Mouse (Mus musculus): ENCODE data around the gene Snrpg.

Snrpg gene

GRCm38 (mm10) chr6:86398986-86399385 is 27.9 kb downstream of the Snrpg start:
- no peak for DNase-seq (ENCODE audit: low read depth, low spot score)

- no peak for DNase-seq (ENCODE audit: low read depth, low spot score)
These were observed 28.9 kb downstream of the Snrpg start for GRCm38 (mm10) chr6:86399995-86400394.

GRCm38 (mm10) chr6:86400972-86401371 is 29.9 kb downstream of the Snrpg start:
- peak; percentile 91 for DNase-seq (ENCODE audit: low read depth, low spot score)

GRCm38 (mm10) chr6:86402681-86403607 is 31.8 kb downstream of the Snrpg start:
- no peak for DNase-seq (ENCODE audit: low read depth, low spot score)

- DNase-seq (ENCODE audit: low read depth, low spot score): peak; percentile 85
These were observed 32.6 kb downstream of the Snrpg start for GRCm38 (mm10) chr6:86403728-86404099.

- DNase-seq (ENCODE audit: low read depth, low spot score): peak; percentile 99
These were observed 33.2 kb downstream of the Snrpg start, which contains the start of gene Tia1 for GRCm38 (mm10) chr6:86404100-86404861. Gene Tia1, plus strand, starts transcription at chr6:86404219.

- DNase-seq (ENCODE audit: low read depth, low spot score): peak; percentile 47
These were observed 33.9 kb downstream of the Snrpg start for GRCm38 (mm10) chr6:86404996-86405395.

GRCm38 (mm10) chr6:86406306-86406705 is 35.2 kb downstream of the Snrpg start:
- no peak for DNase-seq (ENCODE audit: low read depth, low spot score)

GRCm38 (mm10) chr6:86418711-86419110 is 47.6 kb downstream of the Snrpg start:
- no peak for DNase-seq (ENCODE audit: low read depth, low spot score)

GRCm38 (mm10) chr6:86419239-86419638 is 48.1 kb downstream of the Snrpg start:
- DNase-seq (ENCODE audit: low read depth, low spot score): no peak

- peak; percentile 82 for DNase-seq (ENCODE audit: low read depth, low spot score)
These were observed 49.4 kb downstream of the Snrpg start for GRCm38 (mm10) chr6:86420491-86420890.

GRCm38 (mm10) chr6:86426358-86426757 is 55.3 kb downstream of the Snrpg start, which contains the start of gene Gm44790:
Gene Gm44790, plus strand, starts transcription at chr6:86426658.
- DNase-seq (ENCODE audit: low read depth, low spot score): no peak
